Mouse (Mus musculus): Measurements from ENCODE around the gene Trim69. TPM values are rescaled to one million over a fixed set of nuclear protein-coding genes. Genes with fewer than 3 reads are reported as not detected.
"Not testable (repeated sequence)": the region's sequence is repeated elsewhere in the genome, so short reads cannot be mapped to it uniquely, and the experiment has no call there.

The Trim69 gene
- polyA plus RNA-seq, 2 experiments from 2014 or later: 0.25 TPM; not detected in 1

DNA sequence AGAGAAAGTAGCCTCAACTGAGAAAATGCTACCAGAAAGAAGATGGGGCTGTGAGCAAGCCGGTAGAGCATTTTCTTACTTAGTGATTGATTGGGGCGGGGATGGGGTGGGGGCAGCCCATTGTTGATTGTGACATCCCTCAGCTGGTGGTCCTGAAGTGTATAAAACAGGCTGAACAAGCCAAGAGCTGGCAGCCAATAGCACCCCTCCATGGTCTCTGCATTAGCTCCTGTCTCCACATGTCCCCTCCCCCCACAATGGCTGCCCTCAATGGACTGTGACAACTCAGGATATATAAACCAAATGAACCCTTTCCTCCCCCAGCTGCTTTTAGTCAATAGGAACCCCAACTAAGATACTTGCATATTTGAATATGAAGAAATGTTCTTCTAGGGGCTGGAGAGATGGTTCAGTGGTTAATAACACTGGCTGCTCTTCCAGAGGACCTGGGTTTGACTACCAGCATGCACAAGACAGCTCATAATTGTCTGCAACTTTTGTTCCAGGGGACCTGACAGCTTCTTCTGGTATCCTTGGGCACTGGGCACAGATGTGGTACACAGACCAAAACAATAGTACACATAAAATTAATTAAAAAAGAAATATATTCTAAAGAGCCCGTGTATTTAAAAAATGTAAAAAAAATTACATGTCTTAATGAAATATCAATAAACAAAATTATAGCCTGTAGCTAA is 50.2 kb downstream of the Trim69 start:
- no peak for ATAC-seq

DNA sequence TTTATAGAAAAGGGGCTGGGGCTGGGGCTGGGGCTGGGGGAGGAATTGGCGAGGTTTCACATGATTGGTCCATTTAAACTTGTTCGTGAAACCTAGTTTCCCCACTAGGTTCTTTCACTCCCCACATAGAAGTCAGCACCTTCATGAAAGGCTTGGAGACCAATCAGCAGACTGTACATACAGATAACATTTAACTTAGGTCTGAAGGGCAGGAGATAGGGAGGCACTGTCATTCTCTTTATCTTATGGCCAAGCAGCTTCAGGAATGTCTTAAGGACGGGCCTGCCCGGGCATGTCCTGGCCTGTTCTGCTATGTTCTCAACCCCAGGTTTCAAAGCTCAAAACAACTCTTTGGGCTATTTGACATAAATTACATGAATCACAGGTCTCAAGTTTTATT is 56.6 kb downstream of the Trim69 start:
- ATAC-seq: not testable (repeated sequence)

DNA sequence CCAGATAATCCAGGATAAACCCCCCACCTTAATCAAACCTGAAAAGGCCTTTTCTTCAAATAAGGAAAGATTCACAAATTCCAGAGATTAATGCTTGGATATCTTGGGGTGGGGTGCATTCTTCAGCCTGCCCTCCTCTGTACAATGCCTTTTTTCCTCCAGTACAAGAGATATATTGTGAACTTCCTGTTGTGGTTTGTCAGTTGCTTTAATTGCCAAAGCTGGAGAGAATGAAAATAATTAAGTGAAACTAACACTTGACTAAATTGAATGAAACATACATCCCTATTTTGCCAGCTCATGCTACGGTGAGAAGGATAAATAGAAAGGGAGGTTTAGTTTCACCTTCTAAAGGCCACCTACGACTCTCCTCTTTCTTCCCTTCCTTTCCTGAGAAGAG is 57.7 kb downstream of the Trim69 start:
- ATAC-seq: no peak

DNA sequence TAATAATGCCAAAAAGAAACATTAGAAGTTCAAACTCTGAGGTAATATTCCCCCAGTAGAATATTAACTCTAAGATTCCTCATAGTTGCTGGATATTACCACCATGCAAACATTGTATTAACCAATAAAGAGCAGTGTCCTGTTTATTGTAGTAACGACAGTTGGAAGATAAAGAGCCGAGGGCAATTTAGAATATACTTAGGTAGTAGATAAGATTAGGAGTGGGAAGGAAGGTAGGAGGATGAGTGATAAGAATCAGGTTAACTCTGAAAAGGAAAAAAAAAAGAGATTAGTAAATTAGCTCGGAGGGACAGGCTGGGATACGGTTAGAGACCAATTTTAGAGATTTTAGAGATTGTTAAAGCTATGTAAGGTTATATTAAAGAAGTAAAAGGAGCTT is 60.9 kb downstream of the Trim69 start:
- no peak for ATAC-seq

DNA sequence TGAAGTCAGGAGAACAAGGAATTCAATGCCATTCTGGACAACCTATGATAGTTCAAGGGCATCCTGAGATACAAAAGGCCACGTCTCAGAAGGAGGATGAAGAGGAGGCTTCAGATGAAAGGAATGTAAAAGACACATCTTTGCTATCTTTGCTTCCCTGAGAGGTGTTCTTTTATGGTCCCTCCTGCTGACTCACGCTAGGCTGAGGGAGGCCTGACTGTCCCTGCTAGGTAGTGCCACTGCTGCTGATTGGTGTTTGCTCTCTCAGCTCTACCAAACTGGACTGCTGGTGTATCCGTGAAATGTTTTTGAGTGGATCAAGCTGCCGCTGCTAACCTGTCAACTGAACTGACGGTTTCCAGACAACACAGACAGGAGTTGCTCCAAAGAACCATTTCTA is 61.3 kb downstream of the Trim69 start:
- ATAC-seq: no peak

DNA sequence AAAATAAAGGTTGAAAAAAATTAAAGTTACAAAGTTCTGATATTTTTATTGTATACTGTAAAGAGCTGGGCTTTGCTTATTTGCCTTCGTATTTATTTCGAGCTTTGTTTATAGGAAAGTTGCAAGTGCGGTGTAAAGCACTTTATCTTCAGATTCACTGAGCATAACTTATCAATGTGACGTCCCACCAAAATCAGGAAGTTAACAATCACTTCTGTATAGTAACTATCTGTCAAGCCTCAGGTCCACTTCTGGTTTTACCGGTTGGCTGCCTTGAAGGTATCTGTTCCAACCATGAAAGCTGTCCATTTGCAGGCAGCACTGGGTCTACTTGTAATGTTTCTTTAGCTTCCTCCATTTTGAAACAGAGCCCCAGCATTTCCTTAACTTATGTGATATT is 61.8 kb downstream of the Trim69 start:
- no peak for ATAC-seq

DNA sequence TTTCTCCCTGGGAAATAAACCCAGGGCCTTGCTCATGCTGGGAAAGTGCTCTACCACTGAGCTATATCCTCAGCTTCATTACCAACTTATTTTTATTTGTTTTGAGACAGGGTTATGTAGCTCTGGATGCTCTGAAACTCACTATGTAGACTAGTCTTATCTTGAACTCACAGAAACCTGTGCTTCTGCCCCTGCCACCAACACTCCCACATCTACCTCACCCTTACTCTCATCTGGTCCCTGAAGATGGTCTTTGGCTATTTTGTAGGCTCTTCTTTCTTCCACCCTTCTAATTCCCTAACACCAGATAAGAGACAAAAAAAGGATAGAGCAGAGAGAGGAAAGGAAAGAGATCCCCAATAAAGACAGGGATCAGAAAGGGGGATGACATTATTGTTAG is 63.2 kb downstream of the Trim69 start:
- ATAC-seq: no peak

Other genes with a start within 250 kb of the Trim69 start
- gene Ctdspl2, start 204.7 kb upstream of the Trim69 start, polyA plus RNA-seq (2017; shearing (Covaris generic)): 10 to 100 TPM; 53.9 to 74.9 TPM
- gene Mageb3, start 204.6 kb upstream of the Trim69 start, polyA plus RNA-seq (2017; shearing (Covaris generic)): not detected
- 1 to 10 TPM; 3.5 to 4.0 TPM for gene Eif3j1, start 132.2 kb upstream of the Trim69 start, polyA plus RNA-seq (2017; shearing (Covaris generic))
- 1 to 10 TPM; 5.5 to 5.8 TPM for gene Spg11, start 42.3 kb upstream of the Trim69 start, polyA plus RNA-seq (2017; shearing (Covaris generic))
- 1,000 to 10,000 TPM; 8,975 to 9,816 TPM for gene B2m, start 13.0 kb upstream of the Trim69 start, polyA plus RNA-seq (2017; shearing (Covaris generic))
- gene Patl2, start 25.5 kb downstream of the Trim69 start, polyA plus RNA-seq (2017; shearing (Covaris generic)): under 1 TPM; 0.38 to 0.90 TPM
- gene Terb2, start 25.6 kb downstream of the Trim69 start, polyA plus RNA-seq (2017; shearing (Covaris generic)): not detected
- gene Sord, start 74.0 kb downstream of the Trim69 start, polyA plus RNA-seq (2017; shearing (Covaris generic)): 1 to 10 TPM; 5.5 to 5.7 TPM
- gene Duox2, start 137.7 kb downstream of the Trim69 start, polyA plus RNA-seq (2017; shearing (Covaris generic)): not detected
- gene Duoxa2, start 138.2 kb downstream of the Trim69 start, polyA plus RNA-seq (2017; shearing (Covaris generic)): not detected
- gene Duoxa1, start 153.0 kb downstream of the Trim69 start, polyA plus RNA-seq (2017; shearing (Covaris generic)): under 1 TPM in 1 of 2 experiments, not detected in 1; 0.25 TPM
- gene Duox1, start 155.0 kb downstream of the Trim69 start, polyA plus RNA-seq (2017; shearing (Covaris generic)): not detected
- gene Shf, start 208.5 kb downstream of the Trim69 start, polyA plus RNA-seq (2017; shearing (Covaris generic)): under 1 TPM in 1 of 2 experiments, not detected in 1; 0.33 TPM